Mouse (Mus musculus) 3T3-L1 (cell line): Measurements from ENCODE around the gene Auh.

Experiments
- DNase-seq: peaks from one replicate; pipeline ENCODE4 v3.0.0-alpha.2; 2015; ENCODE audit warnings: low read depth, low spot score

Auh gene

DNA sequence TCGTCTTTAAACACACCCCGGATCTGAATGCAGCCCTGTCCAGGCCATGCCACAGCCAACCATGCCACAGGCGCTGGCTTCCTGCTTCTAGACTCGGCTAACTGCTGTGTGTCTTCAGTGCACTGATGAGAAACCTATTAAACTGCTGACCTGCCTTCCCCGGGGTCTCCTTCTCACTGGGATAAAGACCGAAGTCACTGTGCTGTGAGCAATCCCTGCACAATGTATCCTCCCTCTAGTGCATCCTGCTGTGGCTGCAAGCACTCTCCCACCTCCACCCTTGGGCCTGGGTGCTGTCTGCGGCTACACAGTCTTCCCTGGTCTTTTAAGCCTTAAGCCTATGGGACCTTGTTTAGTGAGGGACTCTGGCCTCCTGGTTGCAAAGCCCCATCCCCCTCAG is 50.7 kb downstream of the Auh start:
- DNase-seq: no peak

DNA sequence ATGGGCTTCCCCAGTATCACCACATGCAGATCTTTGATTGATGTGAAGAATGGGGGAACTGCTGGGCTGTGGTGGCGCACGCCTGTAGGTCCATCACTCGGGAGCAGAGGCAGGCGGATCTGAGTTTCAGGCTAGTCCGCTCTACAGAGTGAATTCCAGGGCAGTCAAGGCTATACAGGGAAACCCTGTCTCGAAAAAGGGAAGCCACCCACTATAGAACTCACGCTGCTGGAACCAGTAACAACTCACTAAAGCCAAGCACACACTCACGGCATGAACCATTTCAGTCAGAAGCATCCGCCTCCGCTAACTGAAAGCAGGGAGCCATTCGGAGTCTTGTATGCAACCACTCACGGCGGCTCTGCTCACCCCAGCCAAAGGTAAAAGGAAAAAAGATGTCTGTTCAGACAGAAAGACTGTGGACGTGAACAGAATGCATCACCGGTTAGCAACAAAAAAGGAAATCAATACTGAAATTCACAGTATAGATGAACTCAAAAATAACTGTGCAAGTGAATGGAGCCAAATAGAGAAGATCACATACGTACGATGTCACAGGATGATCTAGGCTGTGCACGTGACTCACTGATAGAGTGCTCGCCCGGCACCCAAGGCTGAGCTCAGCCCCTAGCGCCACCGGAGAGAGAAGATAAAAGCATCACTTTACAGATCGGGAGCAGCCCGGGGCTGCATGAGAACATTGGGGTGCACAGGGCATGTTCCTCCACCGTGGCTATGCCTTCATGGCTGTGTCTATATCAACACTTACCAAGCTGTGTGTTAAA is 53.7 kb downstream of the Auh start:
- DNase-seq: no peak

DNA sequence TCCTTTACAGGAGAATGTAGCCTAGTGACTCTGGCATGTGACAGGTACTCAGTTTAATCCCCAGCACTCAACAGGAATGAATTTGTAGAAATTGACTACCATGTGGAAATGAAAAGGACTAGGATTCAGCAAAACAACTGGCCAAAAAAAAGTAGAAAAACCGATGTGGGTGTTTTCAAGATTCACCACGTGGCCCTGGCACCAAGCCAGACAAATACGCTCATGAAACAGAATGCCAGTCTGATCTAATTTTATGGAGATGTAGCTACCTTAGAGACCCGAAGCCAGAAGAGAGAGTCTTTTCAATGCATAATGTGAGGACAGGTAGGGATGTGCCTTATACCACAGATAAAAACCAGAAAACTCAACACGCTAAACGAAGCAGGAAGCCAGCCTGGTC is 54.4 kb downstream of the Auh start:
- DNase-seq: peak; percentile 6

DNA sequence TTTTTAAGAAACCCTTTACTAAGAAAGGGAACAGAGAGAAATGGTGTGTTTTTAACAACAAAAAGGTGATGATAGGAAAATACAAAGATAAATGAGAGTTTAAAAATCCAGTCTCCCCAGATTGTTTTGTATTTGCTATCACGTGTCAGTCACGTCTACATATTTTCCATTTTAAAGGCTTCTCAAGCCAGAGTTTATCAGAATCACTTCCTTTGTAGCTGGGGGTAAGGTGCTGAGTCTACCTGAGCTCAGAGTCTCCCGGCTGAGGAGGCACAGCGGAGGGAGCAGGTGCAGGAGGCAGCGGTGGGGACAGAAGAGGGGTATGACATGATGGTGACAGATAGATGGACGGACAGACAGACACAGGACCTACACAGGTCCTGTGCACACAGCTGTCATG is 55.1 kb downstream of the Auh start:
- no peak for DNase-seq

DNA sequence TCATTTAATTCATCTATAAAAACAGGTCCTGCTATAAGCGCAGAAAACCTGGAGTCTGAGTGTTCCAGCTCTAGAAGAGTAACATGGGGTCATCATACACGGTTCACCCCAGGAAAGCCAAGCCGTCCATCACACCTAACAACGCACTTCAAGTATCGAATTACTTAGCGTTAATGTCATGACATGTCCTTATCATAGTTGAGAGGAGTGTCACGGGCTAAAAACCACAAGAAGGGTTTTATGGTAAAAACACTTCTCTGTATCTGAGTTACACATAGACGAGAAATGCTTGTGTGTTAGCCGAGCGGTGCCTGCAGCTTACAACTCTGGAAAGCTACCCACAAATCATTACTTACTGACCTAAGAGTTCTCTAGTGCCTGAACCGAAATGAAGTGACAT is 55.6 kb downstream of the Auh start:
- peak; percentile 56 for DNase-seq

DNA sequence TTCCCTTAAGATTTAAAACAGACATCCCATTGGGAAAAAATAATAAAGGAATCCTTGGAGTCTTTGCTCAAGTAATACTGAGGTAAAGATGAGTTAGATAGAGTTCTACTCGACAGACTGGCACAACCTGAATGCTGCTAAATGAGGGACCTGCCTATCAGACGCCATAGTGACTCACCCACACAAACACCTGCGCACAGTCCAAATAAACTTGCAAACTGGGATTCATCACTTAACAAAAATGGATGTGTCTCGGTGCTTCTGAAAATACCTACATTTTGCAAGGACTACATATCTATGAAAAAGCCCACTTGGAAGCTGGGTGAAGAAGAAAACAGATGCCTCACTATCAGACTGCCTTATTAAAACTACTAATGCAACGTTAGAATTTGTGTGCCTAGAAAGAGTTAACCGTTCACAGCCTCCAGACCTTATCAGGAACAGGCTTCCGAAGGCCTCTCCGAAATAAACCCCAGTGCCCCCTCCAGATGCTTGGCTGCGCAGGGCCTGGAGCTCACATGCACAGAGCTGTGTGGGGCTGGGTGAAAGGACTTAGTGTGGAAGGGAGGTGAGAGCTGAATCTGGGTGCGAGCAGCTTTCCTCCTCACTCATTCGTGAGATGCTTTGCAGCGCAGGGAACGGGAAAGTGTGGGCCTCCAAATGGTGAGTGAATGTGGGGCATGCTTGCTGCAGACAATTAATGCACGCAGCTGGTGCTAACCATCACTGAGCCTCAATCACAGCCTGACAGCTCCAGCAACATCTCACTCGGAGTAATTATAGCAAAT is 63.3 kb downstream of the Auh start:
- no peak for DNase-seq

DNA sequence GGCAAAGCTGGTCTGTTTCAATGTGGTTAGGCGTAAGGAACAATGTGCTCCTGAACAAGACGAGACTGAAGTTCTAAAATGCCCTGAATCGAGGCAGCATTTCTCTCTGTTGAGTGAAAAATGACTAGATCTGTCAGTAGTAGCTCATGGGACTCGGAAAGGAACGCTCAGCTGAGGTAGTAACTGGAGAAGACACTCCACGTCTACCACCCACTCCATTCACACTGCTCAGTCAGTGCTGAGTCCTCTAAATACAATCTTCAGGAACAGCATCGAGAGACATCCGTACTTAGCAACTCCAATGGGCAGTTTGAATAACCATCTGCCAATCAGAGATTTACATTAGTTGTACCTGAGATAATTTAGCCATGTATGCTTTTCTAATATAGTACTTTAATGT is 66.0 kb downstream of the Auh start:
- no peak for DNase-seq

DNA sequence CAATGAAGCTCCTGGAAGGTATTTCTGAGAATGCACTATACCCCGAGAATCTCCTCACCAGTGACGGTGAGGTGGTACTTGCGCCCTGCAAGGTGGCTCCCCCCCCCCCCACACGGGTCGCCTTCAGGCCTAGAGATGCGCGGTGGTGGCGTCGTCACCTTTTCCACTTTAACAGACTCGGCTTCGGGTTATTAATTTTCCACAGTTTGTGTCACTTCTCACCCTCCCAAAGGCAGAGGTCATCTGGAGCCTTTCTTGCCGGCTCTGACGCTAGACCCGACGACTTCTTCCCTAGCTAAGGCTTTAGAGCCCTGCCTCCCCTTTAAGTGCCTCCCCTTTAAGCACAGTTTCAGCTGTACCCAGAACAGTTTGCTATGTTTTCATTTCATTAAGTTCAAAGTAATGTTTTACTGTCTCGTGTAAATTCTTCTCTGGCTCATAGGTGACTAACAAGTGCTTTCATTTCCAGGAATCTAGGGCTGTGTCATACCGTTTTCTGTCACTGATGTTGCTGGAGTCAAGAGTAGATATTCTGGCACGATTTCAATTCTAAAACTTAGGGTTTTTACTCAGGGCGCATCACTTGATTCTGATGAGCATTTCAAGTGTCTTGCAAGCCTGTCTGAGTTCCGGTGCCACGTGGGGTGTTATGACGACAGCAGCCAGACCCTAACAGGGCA is 69.3 kb downstream of the Auh start:
- DNase-seq: peak; percentile 4

DNA sequence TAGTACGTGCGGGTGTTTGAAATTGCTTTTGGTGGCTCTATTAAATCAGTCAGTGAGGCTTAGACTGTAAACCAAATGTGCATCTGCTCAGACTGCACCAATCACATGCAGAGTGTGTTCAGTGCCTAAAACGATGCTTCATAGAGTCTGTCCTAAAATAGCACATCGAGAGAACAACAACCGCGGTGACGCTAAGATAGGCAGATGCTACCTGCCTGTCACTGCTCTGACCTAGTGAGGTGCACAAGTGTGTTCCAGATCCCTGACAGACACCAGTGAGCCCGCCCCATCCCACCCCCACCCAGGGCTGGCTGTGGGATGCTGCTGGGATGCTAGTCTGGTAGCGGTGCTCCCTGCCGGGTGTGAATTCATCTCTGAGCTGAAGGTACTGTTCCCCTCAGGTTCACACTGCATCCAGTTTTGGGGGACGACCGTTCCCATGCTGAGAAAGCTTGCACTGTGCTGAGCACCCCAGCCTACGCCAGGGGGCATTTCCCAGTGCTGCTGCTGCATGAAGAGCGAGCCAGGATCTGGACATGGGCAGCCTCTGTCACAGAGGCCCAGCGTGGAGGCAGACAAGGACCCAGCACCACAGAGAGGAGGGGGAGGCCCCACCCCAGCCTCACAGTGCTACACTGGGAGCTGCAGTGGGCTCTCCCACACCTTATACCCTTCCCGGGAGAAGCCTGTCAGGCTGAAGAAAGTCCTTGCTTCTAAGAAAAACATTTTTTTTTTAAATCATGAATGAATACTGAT is 70.2 kb downstream of the Auh start:
- DNase-seq: no peak

DNA sequence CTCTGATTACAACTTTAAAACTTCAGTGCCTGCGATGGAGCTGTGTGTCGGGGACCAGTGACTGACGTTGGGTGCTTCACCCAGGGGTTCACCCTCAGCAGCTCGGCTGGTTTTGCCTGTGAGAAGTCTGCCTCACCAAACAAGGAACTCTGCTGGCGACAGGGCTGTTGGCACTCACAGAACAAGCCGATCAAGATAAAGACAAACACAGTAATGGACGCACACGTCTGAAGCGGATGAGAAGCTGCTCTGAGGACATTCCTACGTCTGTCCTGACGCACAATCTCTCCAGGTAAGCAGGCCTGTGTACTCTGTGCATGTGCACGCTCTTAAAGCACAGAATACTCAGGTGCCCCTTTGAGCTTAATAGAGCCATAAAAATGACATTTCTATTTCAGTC is 71.1 kb downstream of the Auh start:
- DNase-seq: no peak

DNA sequence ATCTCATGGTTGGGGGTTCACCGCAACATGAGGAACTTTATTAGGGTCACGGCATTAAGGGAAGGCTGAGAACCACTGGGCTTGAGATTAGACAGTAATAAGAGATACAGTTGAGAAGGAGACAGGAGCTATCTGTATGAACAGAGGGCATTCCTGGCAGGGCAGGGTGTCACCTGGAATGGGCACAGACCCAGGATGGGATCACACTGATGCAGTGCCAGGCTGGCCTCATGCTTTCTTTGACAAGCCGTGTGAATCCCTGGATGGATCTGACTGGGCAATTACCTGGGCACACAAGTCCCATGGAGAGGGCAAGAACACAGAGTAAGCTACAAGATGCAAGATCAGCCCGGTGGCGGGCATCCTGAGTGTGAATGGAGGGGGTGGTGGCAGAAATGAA is 71.7 kb downstream of the Auh start:
- no peak for DNase-seq

DNA sequence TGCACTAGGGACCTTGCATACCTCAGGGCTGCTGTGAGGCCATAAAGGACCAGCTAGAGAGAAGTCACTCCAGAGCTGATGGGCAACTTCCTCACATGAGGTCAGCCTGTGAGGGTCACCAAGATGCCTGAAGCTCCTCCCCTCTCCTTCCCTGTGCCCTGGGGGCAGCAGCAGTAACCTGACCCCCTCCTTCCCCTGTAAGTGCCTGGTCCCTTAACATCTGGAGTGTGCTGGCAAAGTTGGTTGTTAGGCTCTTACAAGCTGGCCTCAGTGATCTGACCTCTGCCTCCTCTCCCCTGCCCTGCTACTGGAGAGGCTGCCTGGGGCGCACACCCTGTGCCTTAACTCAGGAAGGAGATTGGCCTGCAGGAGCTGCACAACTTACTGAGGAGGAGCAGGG is 75.9 kb downstream of the Auh start:
- DNase-seq: no peak

DNA sequence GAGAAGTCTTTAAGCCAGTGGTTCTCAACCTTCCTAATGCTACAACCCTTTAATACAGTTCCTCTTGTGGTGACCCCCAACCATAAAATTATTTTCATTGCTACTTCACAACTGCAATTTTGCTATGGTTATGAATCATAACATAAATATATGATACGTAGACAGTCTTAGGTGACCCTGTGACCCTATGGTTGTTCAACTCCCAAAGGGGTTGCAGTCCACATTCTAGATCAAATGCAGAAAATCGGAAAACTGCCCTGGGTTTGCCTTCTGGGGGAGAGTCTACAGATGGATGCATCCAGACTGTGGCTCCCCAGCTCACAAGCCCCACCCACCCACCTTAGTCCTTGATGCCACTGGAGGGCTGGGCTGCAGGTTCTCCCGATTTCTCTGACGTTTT is 77.6 kb downstream of the Auh start:
- peak; percentile 54 for DNase-seq

DNA sequence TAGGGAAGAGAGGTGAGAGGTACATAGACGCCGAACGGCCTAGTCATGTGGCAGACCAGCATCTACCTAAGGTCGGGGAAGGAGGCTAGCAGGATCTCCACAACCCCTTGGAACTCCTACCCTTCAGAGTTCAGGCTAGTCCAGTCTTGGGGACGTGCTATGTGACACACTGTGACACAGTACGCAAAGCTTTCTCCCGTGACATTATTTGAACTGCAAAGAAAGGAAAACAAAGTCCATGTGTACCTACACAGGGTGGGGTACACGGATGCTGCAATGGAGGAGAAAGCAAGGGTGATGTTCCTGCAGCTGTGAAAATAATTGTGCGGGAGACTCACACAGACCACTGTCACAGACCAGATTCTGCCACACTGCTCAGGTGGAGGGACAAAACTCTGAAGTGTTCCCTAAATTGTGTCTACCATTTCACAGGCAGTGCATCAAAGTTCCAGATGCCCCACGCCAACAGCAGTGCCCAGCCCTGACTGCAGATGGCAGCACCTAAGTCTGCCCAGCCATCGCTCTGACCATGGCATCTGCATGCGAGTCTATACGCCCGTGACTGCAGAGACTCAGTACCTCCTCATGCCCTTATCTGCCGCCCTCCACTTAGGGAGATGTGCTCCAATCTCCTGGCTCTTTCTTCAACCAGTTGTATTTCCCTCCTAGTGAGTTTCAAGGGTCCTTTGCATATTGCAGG is 79.3 kb downstream of the Auh start:
- DNase-seq: no peak

DNA sequence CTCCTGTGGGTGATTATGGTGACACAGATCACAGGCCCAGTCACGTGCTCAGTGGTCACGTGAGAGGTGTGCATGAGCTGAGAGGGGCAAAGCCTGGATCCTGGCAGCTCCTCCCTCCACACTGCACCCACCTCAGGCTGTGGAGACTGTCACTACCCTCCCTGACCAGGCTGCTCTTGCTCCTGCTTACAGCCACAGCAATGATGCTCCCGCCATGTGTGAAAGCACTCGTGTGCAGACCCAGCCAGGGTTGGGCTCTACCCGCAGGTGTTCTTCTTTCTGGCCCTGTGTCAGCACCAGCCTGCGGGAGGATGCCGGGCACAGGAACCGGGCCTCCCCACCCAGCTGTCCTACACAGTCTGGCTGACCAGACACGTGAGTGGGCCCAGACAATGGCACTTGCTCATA is 80.1 kb downstream of the Auh start:
- DNase-seq: no peak

DNA sequence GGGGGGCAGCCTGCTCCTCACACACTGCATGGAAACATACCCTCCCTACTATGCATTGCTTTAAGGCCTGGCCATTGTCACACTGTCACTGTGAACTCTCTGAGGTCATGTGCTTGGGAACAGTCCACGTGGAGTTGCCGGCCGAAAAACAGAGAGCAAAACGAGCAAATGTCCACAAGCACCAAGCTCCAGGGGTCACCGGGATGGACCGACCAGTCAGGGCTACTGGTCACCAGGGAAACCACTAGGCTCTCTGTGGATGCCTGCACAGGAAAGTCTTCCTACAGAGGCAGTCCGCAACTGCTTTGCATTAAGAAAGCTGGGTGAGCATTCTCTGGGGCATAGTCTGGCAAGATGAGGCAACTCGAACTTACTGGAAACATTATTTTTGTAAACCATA is 82.0 kb downstream of the Auh start:
- peak; percentile 16 for DNase-seq

DNA sequence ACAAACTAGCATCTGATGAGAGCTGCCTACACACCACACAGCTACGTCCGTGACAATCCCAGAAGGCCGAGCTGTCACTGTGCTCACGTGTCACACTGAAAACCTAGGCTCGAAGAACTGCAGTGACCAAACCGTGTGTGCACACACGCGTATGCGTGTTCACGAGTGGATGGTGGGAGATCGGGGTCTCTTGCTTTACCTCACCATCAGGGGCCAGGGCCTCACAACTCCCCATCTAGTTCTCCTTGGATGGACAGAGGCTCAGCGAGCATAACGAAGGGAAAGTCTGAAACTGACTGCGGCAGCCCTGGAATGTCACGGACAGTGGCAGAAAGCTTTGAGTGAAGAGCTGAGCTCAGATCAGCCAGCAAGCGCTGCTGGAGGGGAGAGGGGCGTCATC is 82.4 kb downstream of the Auh start:
- DNase-seq: no peak

DNA sequence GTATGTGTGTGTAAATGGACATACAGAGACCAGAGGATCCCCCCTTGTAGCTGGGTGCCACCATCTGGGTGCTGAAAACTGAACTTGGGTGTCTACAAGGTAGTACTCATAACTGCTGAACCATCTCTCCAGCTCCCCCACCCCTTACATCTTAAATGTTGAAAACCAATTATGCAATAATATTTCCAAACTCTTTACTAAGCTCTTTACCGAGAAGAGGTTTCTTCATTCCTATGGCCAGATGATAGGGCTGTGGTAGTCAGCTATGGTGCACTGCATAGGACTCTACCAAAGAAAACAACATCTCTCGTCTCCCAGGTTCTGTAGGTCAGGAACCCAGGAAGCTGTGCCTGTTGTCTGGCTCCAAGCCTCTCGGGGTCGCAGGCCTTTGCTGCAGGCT is 83.9 kb downstream of the Auh start:
- DNase-seq: no peak

DNA sequence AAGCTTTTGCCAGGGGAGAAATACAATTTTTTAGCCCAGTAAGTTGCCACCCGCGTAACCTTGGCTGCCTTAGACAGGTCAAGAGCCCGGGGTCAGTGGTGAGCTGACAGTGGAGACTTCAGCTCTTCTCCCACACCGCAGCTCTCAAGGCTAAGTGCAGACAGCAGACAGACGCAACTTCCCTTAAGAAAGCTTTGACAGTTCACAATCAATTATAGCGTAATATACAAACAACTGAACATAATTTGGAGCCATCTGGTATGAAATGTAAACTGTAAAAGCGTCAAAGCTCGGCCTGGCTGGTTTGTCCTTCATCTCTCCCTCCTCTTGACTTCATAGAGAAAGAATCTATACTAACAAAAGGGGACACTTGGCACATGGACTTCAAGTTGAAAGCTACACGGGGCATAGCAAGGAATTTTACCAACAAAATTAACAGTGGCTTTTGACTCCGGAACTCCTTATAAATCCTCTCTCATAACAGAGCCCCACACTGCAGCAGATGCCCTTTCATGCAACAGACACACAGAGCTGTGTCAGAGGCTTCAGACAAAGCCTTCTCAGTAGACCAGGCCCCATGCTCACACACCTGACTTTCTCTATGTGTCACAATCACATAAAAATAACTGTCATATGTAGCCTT is 85.8 kb downstream of the Auh start:
- DNase-seq: no peak

DNA sequence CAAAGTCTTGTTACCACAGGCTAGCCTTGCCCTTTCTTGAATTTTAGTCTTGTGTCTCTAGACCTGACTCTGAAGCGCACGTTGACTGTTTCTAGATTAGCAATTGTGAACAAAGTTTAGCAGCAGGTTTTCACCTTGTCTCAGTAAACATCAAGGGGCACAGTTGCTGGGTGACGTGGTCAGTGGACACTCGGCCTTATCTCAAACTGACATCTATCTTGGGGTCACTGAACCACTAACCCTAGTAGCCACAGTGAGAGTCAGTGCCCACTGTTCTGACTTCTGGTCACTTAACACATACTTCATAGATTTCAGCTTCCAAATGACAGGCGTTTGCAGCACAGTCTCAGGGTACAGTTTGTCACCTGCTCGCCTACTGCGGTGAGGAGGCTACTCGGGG is 93.2 kb downstream of the Auh start:
- no peak for DNase-seq

DNA sequence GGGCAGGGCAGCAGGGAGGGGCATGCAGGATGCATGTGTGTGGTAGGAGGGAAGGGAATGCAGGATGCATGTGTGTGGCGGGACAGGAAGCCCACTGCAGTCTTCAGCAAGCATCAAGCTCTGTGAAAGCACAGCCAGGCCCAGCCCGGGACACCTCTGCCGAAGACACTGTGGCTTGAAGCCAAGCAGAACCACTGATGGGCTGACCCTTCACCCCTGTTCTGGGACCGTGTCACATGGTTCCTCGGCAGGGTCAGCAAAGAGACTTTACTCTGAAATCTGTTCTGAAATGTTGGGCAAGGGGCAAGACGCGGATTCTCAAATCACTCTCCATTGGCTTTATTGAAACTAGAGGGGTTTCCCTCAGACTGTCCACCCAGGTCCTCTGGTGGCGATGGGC is 94.9 kb downstream of the Auh start:
- no peak for DNase-seq
